Mouse (Mus musculus) liver, embryonic 15.5 days (tissue): Measurements from ENCODE around the gene Zfp507. TPM values are rescaled to one million over a fixed set of nuclear protein-coding genes. Genes with fewer than 3 reads are reported as not detected.

ENCODE experiments used
- ATAC-seq: fragments of 200-750 bp; cut with Nextera tagmentation; 2 replicates; pipeline ENCODE4 v1.8.0; 2017; ENCODE audit warnings: moderate number of reproducible peaks, mild to moderate bottlenecking, moderate library complexity; ENCODE audit not compliant: insufficient read depth
- H3K27ac ChIP-seq: fragments of 300-500 bp; sonication (generic); replicated peaks from 2 replicates; pipeline ENCODE4 v1.5.1; 2015; ENCODE audit warnings: mild to moderate bottlenecking, inconsistent platforms
- H3K27me3 ChIP-seq: fragments of 300-500 bp; sonication (generic); 2 replicates; pipeline ENCODE4 v1.6.1; 2015; ENCODE audit warnings: mild to moderate bottlenecking, inconsistent platforms
- H3K36me3 ChIP-seq: fragments of 300-500 bp; sonication (generic); replicated peaks from 2 replicates; pipeline ENCODE4 v1.6.1; 2015; ENCODE audit warnings: moderate library complexity, mild to moderate bottlenecking, inconsistent platforms
- H3K4me1 ChIP-seq: fragments of 300-500 bp; sonication (generic); replicated peaks from 2 replicates; pipeline ENCODE4 v1.6.1; 2015; ENCODE audit warnings: inconsistent platforms
- H3K4me2 ChIP-seq: fragments of 300-500 bp; sonication (generic); 2 replicates; pipeline ENCODE4 v1.6.1; 2015; ENCODE audit warnings: moderate library complexity, mild to moderate bottlenecking, inconsistent platforms
- H3K4me3 ChIP-seq: fragments of 300-500 bp; sonication (generic); replicated peaks from 2 replicates; pipeline ENCODE4 v1.5.1; 2015; ENCODE audit warnings: mild to moderate bottlenecking, inconsistent platforms
- H3K9ac ChIP-seq: fragments of 300-500 bp; sonication (generic); 2 replicates; pipeline ENCODE4 v1.6.1; 2015; ENCODE audit warnings: moderate library complexity, mild to moderate bottlenecking, inconsistent platforms
- H3K9me3 ChIP-seq: fragments of 300-500 bp; sonication (generic); replicated peaks from 2 replicates; pipeline ENCODE4 v1.6.1; 2016; ENCODE audit warnings: inconsistent platforms
- WGBS: fragments of 180-500 bp; shearing (Covaris S2); methylation state at CpG from one replicate; pipeline ENCODE4 v1.1.7; 2015; ENCODE audit warnings: mixed read lengths; ENCODE audit not compliant: insufficient replicate concordance; 5-methylcytosine and 5-hydroxymethylcytosine counted together
- polyA plus RNA-seq: library from polyadenylated mRNA; unstranded; fragments of >200 nt; fragmentation: Nextera tagmentation; extraction: Ambion mirVana; gene quantifications from 2 replicates; pipeline ENCODE4 v1.2.1, GENCODE M21; 2015

Gene Zfp507
- polyA plus RNA-seq, 1 experiment from 2014 or later: 5.1 TPM

GRCm38 (mm10) chr7:35782252-35782651 lies 20.6 kb downstream of the Zfp507 start:
- H3K9me3 ChIP-seq: no peaks in the 10 kb centered on the region
- ATAC-seq: no peak
- H3K4me3 ChIP-seq: no peak overlapping the region
- H3K36me3 ChIP-seq: peaks cover 59% of the 10 kb centered on the region
- H3K9ac ChIP-seq: no peak overlapping the region
- H3K4me2 ChIP-seq: no peak overlapping the region
- H3K4me1 ChIP-seq: no peaks in the 10 kb centered on the region
- no peaks in the 10 kb centered on the region for H3K27me3 ChIP-seq
- no peak overlapping the region for H3K27ac ChIP-seq

GRCm38 (mm10) chr7:35774127-35774526 lies 28.7 kb downstream of the Zfp507 start:
- 0 out of 2 replicates have a peak, but pooled peaks have one; percentile 25 for ATAC-seq
- no peaks in the 10 kb centered on the region for H3K9me3 ChIP-seq
- H3K27ac ChIP-seq: no peak overlapping the region
- H3K27me3 ChIP-seq: no peaks in the 10 kb centered on the region
- H3K36me3 ChIP-seq: peaks cover 64% of the 10 kb centered on the region
- no peak overlapping the region for H3K4me2 ChIP-seq
- no peak overlapping the region for H3K4me3 ChIP-seq
- H3K4me1 ChIP-seq: no peaks in the 10 kb centered on the region
- 82% methylated on average over 12 of the region's 12 CpGs for WGBS
- H3K9ac ChIP-seq: no peak overlapping the region

GRCm38 (mm10) chr7:35772347-35772746 lies 30.5 kb downstream of the Zfp507 start:
- no peak overlapping the region for H3K9ac ChIP-seq
- peaks cover 53% of the 10 kb centered on the region for H3K36me3 ChIP-seq
- no peak overlapping the region for H3K27ac ChIP-seq
- ATAC-seq: no peak
- no peaks in the 10 kb centered on the region for H3K4me1 ChIP-seq
- no peak overlapping the region for H3K4me2 ChIP-seq
- WGBS: 75% methylated on average over 8 of the region's 8 CpGs
- H3K4me3 ChIP-seq: no peak overlapping the region
- H3K27me3 ChIP-seq: no peaks in the 10 kb centered on the region
- no peaks in the 10 kb centered on the region for H3K9me3 ChIP-seq

- no peaks in the 10 kb centered on the region for H3K27me3 ChIP-seq
- H3K9ac ChIP-seq: no peak overlapping the region
- no peak overlapping the region for H3K27ac ChIP-seq
- H3K4me1 ChIP-seq: no peaks in the 10 kb centered on the region
- H3K9me3 ChIP-seq: no peaks in the 10 kb centered on the region
- no peak overlapping the region for H3K4me2 ChIP-seq
- peaks cover 42% of the 10 kb centered on the region for H3K36me3 ChIP-seq
- 0 out of 2 replicates have a peak, but pooled peaks have one; percentile 18 for ATAC-seq
- no peak overlapping the region for H3K4me3 ChIP-seq
These were observed 31.7 kb downstream of the Zfp507 start for GRCm38 (mm10) chr7:35771106-35771505.

- 34% methylated on average over 7 of the region's 7 CpGs for WGBS
These were observed 32.7 kb downstream of the Zfp507 start for GRCm38 (mm10) chr7:35770122-35770521.

GRCm38 (mm10) chr7:35764461-35764860 lies 38.3 kb downstream of the Zfp507 start:
- Histone ChIP-seq H3K9me3 (no peaks in the 10 kb centered on the region), H3K4me3 (no peak overlapping the region), H3K4me1 (no peaks in the 10 kb centered on the region), H3K36me3 (no peaks in the 10 kb centered on the region), H3K9ac (no peak overlapping the region), H3K27ac (no peak overlapping the region), H3K4me2 (no peak overlapping the region), H3K27me3 (no peaks in the 10 kb centered on the region)
- WGBS: 78% methylated on average over 11 of the region's 11 CpGs
- no peak for ATAC-seq

More at GRCm38 (mm10) chr7:35770122-35770521, 32.7 kb downstream of the Zfp507 start:
- H3K9me3 ChIP-seq: no peaks in the 10 kb centered on the region
- no peak overlapping the region for H3K27ac ChIP-seq
- H3K4me1 ChIP-seq: no peaks in the 10 kb centered on the region
- 0 out of 2 replicates have a peak, but pooled peaks have one; percentile 31 for ATAC-seq
- H3K36me3 ChIP-seq: peaks cover 32% of the 10 kb centered on the region
- no peak overlapping the region for H3K4me3 ChIP-seq
- no peaks in the 10 kb centered on the region for H3K27me3 ChIP-seq
- H3K9ac ChIP-seq: no peak overlapping the region
- no peak overlapping the region for H3K4me2 ChIP-seq

GRCm38 (mm10) chr7:35761801-35762200 lies 41.0 kb downstream of the Zfp507 start:
- Histone ChIP-seq H3K4me2 (no peak overlapping the region), H3K27me3 (no peaks in the 10 kb centered on the region), H3K27ac (no peak overlapping the region), H3K9ac (no peak overlapping the region), H3K36me3 (no peaks in the 10 kb centered on the region), H3K9me3 (no peaks in the 10 kb centered on the region), H3K4me1 (no peaks in the 10 kb centered on the region), H3K4me3 (no peak overlapping the region)
- no peak for ATAC-seq
- WGBS: 38% methylated on average over 5 of the region's 5 CpGs

- Histone ChIP-seq H3K4me1 (peaks cover 3% of the 10 kb centered on the region), H3K4me2 (no peak overlapping the region), H3K9ac (no peak overlapping the region), H3K9me3 (no peaks in the 10 kb centered on the region), H3K27me3 (no peaks in the 10 kb centered on the region), H3K36me3 (no peaks in the 10 kb centered on the region), H3K4me3 (no peak overlapping the region), H3K27ac (no peak overlapping the region)
- ATAC-seq: no peak
- WGBS: 12% methylated on average over 2 of the region's 2 CpGs
These were observed 43.2 kb downstream of the Zfp507 start for GRCm38 (mm10) chr7:35759602-35760001.

GRCm38 (mm10) chr7:35756510-35757440 lies 46.0 kb downstream of the Zfp507 start:
- no peaks in the 10 kb centered on the region for H3K9me3 ChIP-seq
- no peak for ATAC-seq
- 36% methylated on average over 14 of the region's 14 CpGs for WGBS
- H3K4me1 ChIP-seq: peaks cover 18% of the 10 kb centered on the region
- no peaks in the 10 kb centered on the region for H3K27me3 ChIP-seq
- H3K4me2 ChIP-seq: peak overlapping the region; percentile 18; the same call in 1 of the 2 replicates
- no peak overlapping the region for H3K4me3 ChIP-seq
- no peaks in the 10 kb centered on the region for H3K36me3 ChIP-seq
- H3K27ac ChIP-seq: no peak overlapping the region
- H3K9ac ChIP-seq: no peak overlapping the region

GRCm38 (mm10) chr7:35754886-35755168 lies 48.0 kb downstream of the Zfp507 start:
- ATAC-seq: no peak
- H3K27ac ChIP-seq: no peak overlapping the region
- no peaks in the 10 kb centered on the region for H3K36me3 ChIP-seq
- WGBS: 59% methylated on average over 4 of the region's 4 CpGs
- peak overlapping the region; percentile 97 for H3K4me2 ChIP-seq
- H3K9me3 ChIP-seq: no peaks in the 10 kb centered on the region
- H3K27me3 ChIP-seq: no peaks in the 10 kb centered on the region
- peak overlapping the region; percentile 61; the same call in 1 of the 2 replicates for H3K9ac ChIP-seq
- H3K4me3 ChIP-seq: peak overlapping the region; percentile 72
- H3K4me1 ChIP-seq: peaks cover 18% of the 10 kb centered on the region

- peak; percentile 89 for ATAC-seq
- WGBS: under 1% methylated on average over 67 of the region's 70 CpGs
- Histone ChIP-seq H3K4me2 (peak within 1 kb of the TSS; percentile 97), H3K36me3 (no peaks in the 10 kb centered on the region), H3K9me3 (no peaks in the 10 kb centered on the region), H3K27ac (peak within 1 kb of the TSS; percentile 38; the same call in 1 of the 2 replicates), H3K9ac (peak within 1 kb of the TSS; percentile 61), H3K27me3 (no peaks in the 10 kb centered on the region), H3K4me3 (peak within 1 kb of the TSS; percentile 72), H3K4me1 (peaks cover 18% of the 10 kb centered on the region)
These were observed 48.5 kb downstream of the Zfp507 start, which contains the start of gene Dpy19l3 for GRCm38 (mm10) chr7:35754033-35754885. Gene Dpy19l3 (minus strand): TSS chr7:35754454.
